Mouse (Mus musculus) kidney, embryonic 16.5 days (tissue): ENCODE data around the gene 2610044O15Rik8. TPM values are rescaled to one million over a fixed set of nuclear protein-coding genes. Genes with fewer than 3 reads are reported as not detected.
"Not testable (repeated sequence)": the region's sequence is repeated elsewhere in the genome, so short reads cannot be mapped to it uniquely, and the experiment has no call there.

Experiments
- ATAC-seq: fragments of 200-750 bp; cut with Nextera tagmentation; 2 replicates; pipeline ENCODE4 v1.8.0; 2017; ENCODE audit warnings: moderate TSS enrichment; ENCODE audit not compliant: low FRiP score, low TSS enrichment
- H3K27ac ChIP-seq: fragments of 300-500 bp; sonication (generic); 2 replicates; pipeline ENCODE4 v1.5.1; 2014; ENCODE audit warnings: low read length
- H3K27me3 ChIP-seq: fragments of 300-500 bp; sonication (generic); 2 replicates; pipeline ENCODE4 v1.6.1; 2014; ENCODE audit warnings: low read length, control low read depth, mixed read lengths; ENCODE audit not compliant: insufficient read depth
- H3K36me3 ChIP-seq: fragments of 300-500 bp; sonication (generic); 2 replicates; pipeline ENCODE4 v1.6.1; 2014; ENCODE audit warnings: low read length, control low read depth, mixed read lengths; ENCODE audit not compliant: insufficient read depth
- H3K4me1 ChIP-seq: fragments of 300-500 bp; sonication (generic); 2 replicates; pipeline ENCODE4 v1.6.1; 2014; ENCODE audit warnings: low read length, control low read depth, mixed read lengths; ENCODE audit not compliant: insufficient read depth
- H3K4me2 ChIP-seq: fragments of 300-500 bp; sonication (generic); replicated peaks from 2 replicates; pipeline ENCODE4 v1.6.1; 2014; ENCODE audit warnings: low read depth, low read length
- H3K4me3 ChIP-seq: fragments of 300-500 bp; sonication (generic); 2 replicates; pipeline ENCODE4 v1.5.1; 2014; ENCODE audit warnings: mild to moderate bottlenecking, low read length
- H3K9ac ChIP-seq: fragments of 300-500 bp; sonication (generic); replicated peaks from 2 replicates; pipeline ENCODE4 v1.6.1; 2014; ENCODE audit warnings: low read length
- H3K9me3 ChIP-seq: fragments of 300-500 bp; sonication (generic); 2 replicates; pipeline ENCODE4 v1.6.1; 2016; ENCODE audit warnings: low read length, control low read depth
- whole genome bisulfite sequencing: fragments of 180-500 bp; shearing (Covaris S2); extraction: QIAGEN DNeasy Blood & Tissue Kit; methylation state at CpG from one replicate; pipeline ENCODE4 v1.1.7; 2014; 5-methylcytosine and 5-hydroxymethylcytosine counted together
- polyA plus RNA-seq: library from polyadenylated mRNA; unstranded; fragments of >200 nt; fragmentation: Nextera tagmentation; extraction: Ambion mirVana; gene quantifications from 2 replicates; pipeline ENCODE4 v1.2.1, GENCODE M21; 2015

The 2610044O15Rik8 gene
- 26.7 and 28.5 TPM in 2 replicates for polyA plus RNA-seq

DNA sequence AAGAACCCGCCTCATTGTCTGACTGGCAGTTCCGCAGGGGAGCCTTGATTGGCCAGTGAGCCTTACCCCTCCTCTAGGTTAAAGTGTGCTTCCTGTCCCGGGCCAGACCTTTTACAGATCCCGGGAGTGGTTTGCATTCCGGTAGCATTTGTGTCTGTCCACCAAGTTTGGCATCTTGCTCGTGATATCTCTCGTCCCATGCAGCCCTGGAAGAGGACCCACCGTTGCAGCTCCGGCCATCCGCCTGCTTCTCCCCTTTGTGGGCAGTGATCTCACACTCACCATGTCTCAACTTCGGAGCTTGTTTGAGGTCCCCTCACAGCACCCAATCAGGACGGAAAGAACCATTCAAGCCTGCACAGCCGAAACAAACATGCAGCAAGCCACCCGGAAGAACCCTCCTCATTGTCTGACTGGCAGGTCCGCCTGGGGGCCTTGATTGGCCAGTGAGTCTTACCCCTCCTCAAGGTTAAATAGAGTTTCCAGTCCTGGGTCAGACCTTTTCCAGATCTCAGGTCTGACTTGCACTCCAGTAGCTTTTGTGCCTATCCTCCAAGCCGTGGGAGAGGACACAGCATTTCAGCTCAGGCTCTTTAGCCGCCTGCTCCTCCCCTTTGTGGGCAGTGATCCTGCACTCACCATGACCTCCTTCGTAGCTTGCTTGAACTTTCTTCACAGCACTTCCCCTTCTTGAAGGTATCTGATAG, at the start of gene 2610044O15Rik8:
TSS of gene 2610044O15Rik8 (minus strand) at position 380 of the 707 bp plus-strand sequence.
- ATAC-seq = peak; percentile 100
- no peaks in the 10 kb centered on the region for H3K36me3 ChIP-seq

DNA sequence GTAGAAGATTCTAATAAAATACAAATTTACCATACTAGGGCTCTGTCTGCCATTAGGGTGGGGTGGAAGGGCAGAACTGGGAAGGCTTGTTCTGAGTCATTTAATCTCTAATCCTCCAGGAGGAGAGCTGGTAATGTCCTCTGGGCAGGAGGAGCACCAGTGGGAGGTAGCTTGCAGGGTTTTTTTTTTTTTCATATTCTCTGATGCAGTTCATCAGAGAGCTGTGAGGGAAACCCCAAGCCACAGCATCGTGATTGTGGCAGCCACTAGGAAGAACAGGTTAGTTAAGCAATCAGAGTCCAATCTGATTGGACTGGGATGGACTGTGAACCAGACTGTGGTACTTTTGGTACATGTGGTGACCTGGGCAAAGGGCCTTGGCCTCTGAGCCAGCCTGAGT, 31.7 kb upstream of the 2610044O15Rik8 start:
- peaks cover 35% of the 10 kb centered on the region for H3K36me3 ChIP-seq
- no peak for ATAC-seq
- H3K27ac ChIP-seq = no peak overlapping the region
- H3K4me1 ChIP-seq = no peaks in the 10 kb centered on the region
- no peak overlapping the region for H3K4me3 ChIP-seq
- H3K27me3 ChIP-seq = no peaks in the 10 kb centered on the region
- 86% methylated on average over 1 of the region's 1 CpGs for WGBS
- no peak overlapping the region for H3K4me2 ChIP-seq
- H3K9me3 ChIP-seq = peaks cover 15% of the 10 kb centered on the region
- H3K9ac ChIP-seq = no peak overlapping the region

More for the DNA sequence above, at the start of gene 2610044O15Rik8:
- H3K9ac ChIP-seq = peak within 1 kb of the TSS; percentile 72
- WGBS = 0% methylated on average over 18 of the region's 18 CpGs
- peak within 1 kb of the TSS; percentile 99 for H3K27ac ChIP-seq
- peak within 1 kb of the TSS; percentile 62 for H3K4me3 ChIP-seq
- H3K4me1 ChIP-seq = peaks cover 9% of the 10 kb centered on the region; the same call in 1 of the 2 replicates
- H3K4me2 ChIP-seq = peak within 1 kb of the TSS; percentile 68
- no peaks in the 10 kb centered on the region for H3K9me3 ChIP-seq
- no peaks in the 10 kb centered on the region for H3K27me3 ChIP-seq

DNA sequence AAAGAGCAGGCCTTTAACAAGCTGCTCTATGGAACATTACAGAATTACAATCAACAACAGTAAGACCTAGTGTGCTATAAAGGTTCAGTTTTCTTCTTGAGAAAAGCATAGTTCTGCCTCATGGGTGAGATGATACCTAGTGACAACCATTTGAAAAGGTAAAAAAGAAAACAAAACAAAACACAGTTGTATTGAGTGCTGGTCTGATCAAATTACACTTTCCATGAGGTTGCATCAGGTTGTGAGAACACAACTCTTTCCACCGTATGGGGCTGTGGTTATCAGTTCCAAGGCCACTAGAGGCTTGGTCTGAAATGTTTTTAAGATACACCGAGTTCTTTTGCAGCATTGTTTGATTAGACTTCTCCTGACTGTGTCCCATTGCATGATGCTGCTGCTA, 30.1 kb upstream of the 2610044O15Rik8 start:
- Histone ChIP-seq H3K9me3 (peaks cover 13% of the 10 kb centered on the region), H3K4me2 (peak overlapping the region; percentile 62), H3K4me1 (no peaks in the 10 kb centered on the region), H3K4me3 (peak overlapping the region; percentile 61), H3K9ac (no peak overlapping the region), H3K27me3 (no peaks in the 10 kb centered on the region), H3K27ac (no peak overlapping the region), H3K36me3 (peaks cover 21% of the 10 kb centered on the region)
- 62% methylated on average over 2 of the region's 2 CpGs for WGBS
- ATAC-seq = no peak

DNA sequence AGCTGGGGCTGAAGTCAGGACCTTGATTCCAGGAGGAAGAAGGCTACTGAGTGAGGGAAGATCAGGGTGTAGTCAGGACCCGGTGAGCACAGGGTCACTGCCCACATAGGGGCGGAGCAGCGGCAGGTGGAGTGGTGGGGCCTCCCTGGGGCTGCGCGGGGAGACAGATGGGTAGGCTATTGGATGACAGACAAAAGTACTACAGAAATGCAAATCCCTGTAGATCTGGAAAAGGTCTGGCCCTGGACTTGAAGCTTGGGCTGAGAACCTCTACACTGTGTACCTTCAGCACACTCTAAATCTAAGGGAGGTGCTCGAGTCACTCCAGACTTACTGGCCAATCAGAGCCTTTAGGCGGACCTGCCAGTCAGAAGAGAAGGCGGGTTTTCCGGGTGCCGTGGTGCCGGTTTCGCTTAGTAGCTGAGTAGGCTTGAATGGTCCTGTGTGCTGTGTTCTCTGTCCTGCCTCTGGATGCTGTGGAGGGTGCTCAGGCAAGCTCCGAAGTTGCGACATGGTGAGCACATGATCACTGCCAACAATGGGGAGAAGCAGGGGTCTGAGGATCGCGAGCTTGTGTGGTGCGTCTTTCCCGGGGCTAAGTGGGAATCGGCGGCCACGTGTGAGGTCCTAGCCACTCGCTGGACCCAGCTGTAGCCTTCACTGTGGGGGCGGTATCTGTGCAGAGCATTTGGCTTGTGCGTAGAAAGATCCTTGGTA, 29.2 kb upstream of the 2610044O15Rik8 start:
- Histone ChIP-seq H3K4me3 (peak overlapping the region; percentile 61), H3K9me3 (peaks cover 12% of the 10 kb centered on the region), H3K36me3 (peaks cover 14% of the 10 kb centered on the region), H3K4me2 (peak overlapping the region; percentile 62), H3K9ac (peak overlapping the region; percentile 62)
- not testable (repeated sequence) for H3K27me3 ChIP-seq, H3K4me1 ChIP-seq, H3K27ac ChIP-seq
- WGBS = 0% methylated on average over 23 of the region's 24 CpGs
- ATAC-seq = peak; percentile 98

DNA sequence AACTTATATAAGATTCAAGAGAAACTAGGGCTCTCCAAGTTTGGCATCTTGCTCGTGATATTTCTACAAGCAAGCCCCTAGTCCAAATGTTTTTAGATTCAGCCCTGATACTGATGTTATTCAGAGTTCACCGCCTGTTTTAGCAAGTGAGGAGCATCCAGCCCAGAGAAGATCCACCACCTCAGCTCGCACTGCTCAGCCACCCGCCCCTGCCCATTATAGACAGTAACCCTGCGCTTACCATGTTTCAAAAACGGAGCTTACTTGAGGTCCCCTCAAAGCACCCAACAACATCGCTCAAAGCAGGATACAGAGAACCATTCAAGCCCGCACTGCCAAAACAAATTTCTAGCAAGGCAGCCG, 561 bp downstream of the 2610044O15Rik8 start:
- ATAC-seq = no peak
- Histone ChIP-seq H3K9ac (peak overlapping the region; percentile 72), H3K36me3 (no peaks in the 10 kb centered on the region), H3K4me1 (peaks cover 9% of the 10 kb centered on the region; the same call in 1 of the 2 replicates), H3K27me3 (no peaks in the 10 kb centered on the region), H3K9me3 (no peaks in the 10 kb centered on the region), H3K4me2 (peak overlapping the region; percentile 68), H3K27ac (peak overlapping the region; percentile 99), H3K4me3 (peak overlapping the region; percentile 62)
- under 1% methylated on average over 9 of the region's 9 CpGs for WGBS

Other genes with a start within 250 kb of the 2610044O15Rik8 start
- gene Ccdc7a, start 168.9 kb downstream of the 2610044O15Rik8 start, polyA plus RNA-seq = not detected in 2 replicates
- gene Ccdc7b, start 167.3 kb downstream of the 2610044O15Rik8 start, polyA plus RNA-seq = not detected in 2 replicates
- gene Gm10999, start 102.7 kb downstream of the 2610044O15Rik8 start, polyA plus RNA-seq = not detected in 2 replicates